Mouse (Mus musculus) large intestine, adult 2 months (tissue): Measurements from ENCODE around the gene Gm42417. TPM values are rescaled to one million over a fixed set of nuclear protein-coding genes. Genes with fewer than 3 reads are reported as not detected.

Source experiments
- DNase-seq: peaks from one replicate; pipeline ENCODE4 v3.0.0-alpha.2; 2012; ENCODE audit warnings: low read depth, low spot score
- WGBS: fragments of 180-500 bp; shearing (Covaris S2); methylation state at CpG from one replicate; pipeline ENCODE4 v1.1.7; 2018; 5-methylcytosine and 5-hydroxymethylcytosine counted together
- polyA plus RNA-seq: library from polyadenylated mRNA; depleted of rRNA; stranded (reverse); fragments of >200 nt; gene quantifications from 2 replicates; pipeline ENCODE4 v1.2.3, GENCODE M21; 2012; rRNA removed

Gm42417 gene
- polyA plus RNA-seq, 1 experiment, result not detected

- WGBS, result 75% methylated on average over 6 of the region's 6 CpGs
- no peak for DNase-seq
Measured at GRCm38 (mm10) chr1:36489661-36490060, 49.6 kb downstream of the Gm42417 start.

- 91% methylated on average over 9 of the region's 9 CpGs for WGBS
- no peak for DNase-seq
Measured at GRCm38 (mm10) chr1:36487111-36487510, 52.1 kb downstream of the Gm42417 start.

DNA sequence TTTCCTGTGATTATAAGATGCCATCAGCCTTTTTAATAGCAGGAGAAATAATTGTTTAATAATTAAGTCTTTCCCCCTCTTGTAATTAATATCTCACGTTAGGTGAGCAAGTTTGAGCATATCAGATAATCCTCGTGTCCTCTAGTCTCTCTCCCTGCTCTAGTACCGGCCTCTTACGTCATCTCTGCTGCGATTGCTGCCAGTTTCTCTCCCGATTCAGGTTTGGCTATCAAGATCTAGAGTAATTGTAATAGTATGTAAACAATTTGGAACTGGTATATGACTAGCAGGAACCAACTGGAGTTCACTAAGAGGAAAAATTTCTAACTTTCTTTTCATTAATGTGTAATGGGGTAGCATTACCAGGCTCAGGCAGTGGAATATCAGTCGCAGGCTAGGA is 54.1 kb downstream of the Gm42417 start:
- WGBS, result 20% methylated on average over 7 of the region's 7 CpGs
- no peak for DNase-seq

GRCm38 (mm10) chr1:36483825-36484224 is 55.4 kb downstream of the Gm42417 start:
- 49% methylated on average over 4 of the region's 4 CpGs for WGBS
- no peak for DNase-seq

Other genes starting within 250 kb of the Gm42417 start
- gene Arid5a, start 231.7 kb downstream of the Gm42417 start, polyA plus RNA-seq, result 7.8 and 8.0 TPM in 2 replicates
- gene Kansl3, start 170.2 kb downstream of the Gm42417 start, polyA plus RNA-seq, result 24.1 and 48.4 TPM in 2 replicates
- not detected in 2 replicates for gene Fer1l5, start 167.1 kb downstream of the Gm42417 start, polyA plus RNA-seq
- gene Lman2l, start 94.2 kb downstream of the Gm42417 start, polyA plus RNA-seq, result 8.1 and 9.3 TPM in 2 replicates
- 103 and 109 TPM in 2 replicates for gene Cnnm4, start 67.8 kb downstream of the Gm42417 start, polyA plus RNA-seq
- 12.8 and 13.7 TPM in 2 replicates for gene Cnnm3, start 27.6 kb downstream of the Gm42417 start, polyA plus RNA-seq
- gene Ankrd23, start 2.5 kb downstream of the Gm42417 start, polyA plus RNA-seq, result 6.5 and 8.1 TPM in 2 replicates
- 9.4 and 11.2 TPM in 2 replicates for gene Ankrd39, start 8.0 kb upstream of the Gm42417 start, polyA plus RNA-seq
- 4.7 and 6.7 TPM in 2 replicates for gene Sema4c, start 18.9 kb upstream of the Gm42417 start, polyA plus RNA-seq
- gene Fam178b, start 143.8 kb upstream of the Gm42417 start, polyA plus RNA-seq, result 0.73 and 1.2 TPM in 2 replicates
- gene Cox5b, start 152.0 kb upstream of the Gm42417 start, polyA plus RNA-seq, result 760 and 804 TPM in 2 replicates
- gene 4933424G06Rik, start 170.7 kb upstream of the Gm42417 start, polyA plus RNA-seq, result not detected in 2 replicates
- 80.7 and 107 TPM in 2 replicates for gene Actr1b, start 175.0 kb upstream of the Gm42417 start, polyA plus RNA-seq
- 6.9 and 8.0 TPM in 2 replicates for gene Zap70, start 222.4 kb upstream of the Gm42417 start, polyA plus RNA-seq